Mouse (Mus musculus): Measurements from ENCODE around the gene Prelid3b.
A peak's percentile ranks its signal among the peaks of the same experiment; 100 is the strongest.

Prelid3b gene

DNA sequence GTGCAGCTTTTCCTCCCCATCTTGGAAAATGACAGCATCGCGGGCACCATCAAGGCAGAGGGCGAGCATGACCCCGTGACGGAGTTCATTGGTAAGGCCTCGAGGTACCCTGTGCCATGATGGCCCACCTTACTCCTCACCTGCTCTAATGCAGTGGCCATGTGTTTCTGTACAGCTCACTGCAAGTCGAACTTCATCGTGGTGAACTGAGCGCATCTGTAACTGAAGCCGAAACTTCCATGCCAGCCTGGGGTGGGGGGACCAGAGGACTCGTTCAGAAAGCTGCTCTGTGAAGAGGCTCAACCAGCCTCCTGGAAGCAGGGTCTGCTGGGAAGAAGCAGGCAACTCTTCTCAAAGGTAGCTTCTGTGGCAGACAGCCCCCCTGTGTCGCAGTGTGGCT is 46.0 kb downstream of the Prelid3b start:
- no peak for DNase-seq (ENCODE audit: low spot score in 2 of 2)

GRCm38 (mm10) chr2:174424301-174425085 is 48.4 kb downstream of the Prelid3b start:
- no peak for DNase-seq (ENCODE audit: low spot score in 2 of 2)

DNA sequence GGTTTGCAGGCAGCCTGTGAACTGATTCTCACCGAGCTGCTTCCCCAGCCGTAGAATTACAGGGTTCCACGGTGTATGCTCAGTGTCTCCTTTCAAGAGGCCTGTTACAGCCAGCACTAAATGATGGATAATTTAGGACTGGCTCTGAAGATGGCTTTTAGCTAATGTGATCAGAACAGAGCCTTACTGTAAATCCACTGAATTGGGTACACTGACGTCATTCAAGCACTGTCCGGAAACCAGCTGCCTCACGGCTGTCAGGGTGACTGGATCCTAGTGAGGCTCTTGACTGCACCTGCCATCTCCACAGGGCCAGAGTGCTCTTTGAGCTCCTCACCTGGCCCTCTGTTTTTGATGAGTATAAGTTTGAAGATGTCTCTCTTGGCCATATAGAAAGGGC is 51.8 kb downstream of the Prelid3b start:
- no peak for DNase-seq (ENCODE audit: low spot score in 2 of 2)

DNA sequence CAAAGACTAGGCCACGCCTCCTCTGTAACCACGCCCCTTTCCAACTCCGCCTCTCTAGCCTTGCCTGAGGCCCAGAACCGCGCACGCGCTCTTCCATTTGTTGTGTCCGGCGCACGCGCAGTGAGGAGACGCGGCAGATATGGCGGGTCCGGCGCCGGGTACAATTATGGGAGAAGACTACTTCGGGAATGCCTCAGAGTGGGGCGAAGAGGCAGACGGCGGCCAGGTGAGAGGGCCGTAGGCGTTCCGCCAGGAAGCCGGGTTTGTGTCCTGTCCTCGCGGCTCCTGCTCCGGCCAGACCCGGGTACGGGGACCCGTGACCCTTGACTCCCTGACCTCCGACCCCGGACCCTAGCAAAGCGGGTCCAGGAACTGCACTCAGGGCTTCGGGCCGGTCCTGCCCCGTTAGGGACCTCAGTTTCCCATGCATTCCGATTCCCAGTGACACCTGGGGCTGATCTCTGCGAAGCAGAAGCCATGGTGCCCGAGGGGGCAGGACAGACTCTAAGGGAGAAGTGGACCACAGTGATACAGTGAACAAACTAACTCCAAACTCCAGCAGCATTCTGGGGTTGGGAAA is 57.1 kb downstream of the Prelid3b start, which contains the start of gene Nelfcd:
Nelfcd (plus strand) TSS at position 74 of the 580 bp plus-strand sequence.
- peak; percentile 94 to 98 for DNase-seq (ENCODE audit: low spot score in 2 of 2)
